Mouse (Mus musculus): Measurements from ENCODE around the gene Gm5916.

Gene Gm5916

GRCm38 (mm10) chr9:36128679-36129078, at the start of gene Gm5916:
Gene Gm5916, minus strand, starts transcription at chr9:36128779.
- in situ Hi-C loops (cut with MboI, MseI) = no loop called here
